20 mouse cellular contexts compared by ENCODE assay signal in genomic region chr11:58292791-58293190, GRCm38 (mm10). TPM values are rescaled to one million over a fixed set of nuclear protein-coding genes. Genes with fewer than 3 reads are reported as not detected.
"Had no signal": no experiment of that assay in that cellular context is flagged by ENCODE, and none has a peak within 500 bp of the region (broad histone marks: within the 10 kb centered on the region; RNA-seq: fewer than 3 reads in every experiment).

No protein-coding gene starts in this region.

- H3K4me3 ChIP-seq: layer of hippocampus, adult 2 months; limb, embryonic 13.5 days; liver, embryonic 15.5 days; midbrain, embryonic 15.5 days; neural tube, embryonic 12.5 days had no signal

- H3K9me3 ChIP-seq: limb, embryonic 13.5 days; liver, embryonic 15.5 days; midbrain, embryonic 15.5 days; neural tube, embryonic 12.5 days had no signal

- H3K9ac ChIP-seq: limb, embryonic 13.5 days; liver, embryonic 15.5 days; midbrain, embryonic 15.5 days; neural tube, embryonic 12.5 days had no signal

- ATAC-seq: midbrain, embryonic 15.5 days had no signal

- H3K27me3 ChIP-seq: limb, embryonic 13.5 days; liver, embryonic 15.5 days; midbrain, embryonic 15.5 days; neural tube, embryonic 12.5 days had no signal

- H3K36me3 ChIP-seq: limb, embryonic 13.5 days; liver, embryonic 15.5 days; midbrain, embryonic 15.5 days; neural tube, embryonic 12.5 days had no signal

- DNase-seq: kidney, adult 18-20 months; kidney, postnatal 10 days; kidney, postnatal 4 days; lung, postnatal 4 days; right cerebral cortex, postnatal 25 days; thymus, adult 2 months; thymus, postnatal 25 days had no signal

- H3K4me2 ChIP-seq: limb, embryonic 13.5 days; liver, embryonic 15.5 days; midbrain, embryonic 11.5 days; midbrain, embryonic 15.5 days; neural tube, embryonic 12.5 days had no signal

- H3K27ac ChIP-seq: layer of hippocampus, adult 2 months; limb, embryonic 13.5 days; liver, embryonic 15.5 days; midbrain, embryonic 15.5 days; neural tube, embryonic 12.5 days had no signal

- H3K4me1 ChIP-seq: limb, embryonic 13.5 days; liver, embryonic 15.5 days; midbrain, embryonic 15.5 days; neural tube, embryonic 12.5 days had no signal

RNA-seq across cellular contexts. Expression of gene 4930438A08Rik, which starts 18.2 kb away (rescaled TPM):
- total RNA-seq: layer of hippocampus, adult 2 months; layer of hippocampus, postnatal 10 days; left cerebral cortex, postnatal 36 days; monocyte, adult 5-6 weeks; neutrophil, adult 5-6 weeks had no signal
- polyA plus RNA-seq: intestine, embryonic 14.5 days; kidney, embryonic 14.5 days; lung, embryonic 16.5 days; midbrain, embryonic 11.5 days; midbrain, embryonic 15.5 days had no signal
